Mouse (Mus musculus): ENCODE measurements around the gene Celf5.

Celf5 gene

GRCm38 (mm10) chr10:81426897-81427296 lies 55.6 kb downstream of the Celf5 start:
- no peak for DNase-seq (ENCODE audit: low spot score)

GRCm38 (mm10) chr10:81426081-81426671 lies 56.3 kb downstream of the Celf5 start:
- DNase-seq (ENCODE audit: low spot score): no peak

GRCm38 (mm10) chr10:81425236-81425850 lies 57.2 kb downstream of the Celf5 start:
- DNase-seq (ENCODE audit: low spot score): no peak

GRCm38 (mm10) chr10:81424246-81425051 lies 58.1 kb downstream of the Celf5 start:
- no peak for DNase-seq (ENCODE audit: low spot score)

- DNase-seq (ENCODE audit: low spot score): no peak
Measured at GRCm38 (mm10) chr10:81423476-81424245, 58.8 kb downstream of the Celf5 start.

- no peak for DNase-seq (ENCODE audit: low spot score)
Measured at GRCm38 (mm10) chr10:81422661-81423217, 59.8 kb downstream of the Celf5 start.

- no peak for DNase-seq (ENCODE audit: low spot score)
Measured at GRCm38 (mm10) chr10:81422191-81422590, 60.3 kb downstream of the Celf5 start.

GRCm38 (mm10) chr10:81421797-81422100 lies 60.8 kb downstream of the Celf5 start:
- no peak for DNase-seq (ENCODE audit: low spot score)

GRCm38 (mm10) chr10:81421041-81421796 lies 61.3 kb downstream of the Celf5 start:
- DNase-seq (ENCODE audit: low spot score): no peak

- no peak for DNase-seq (ENCODE audit: low spot score)
Measured at GRCm38 (mm10) chr10:81420191-81420767, 62.2 kb downstream of the Celf5 start.

GRCm38 (mm10) chr10:81419111-81419928 lies 63.2 kb downstream of the Celf5 start:
- no peak for DNase-seq (ENCODE audit: low spot score)

- DNase-seq (ENCODE audit: low spot score): no peak
Measured at GRCm38 (mm10) chr10:81418216-81419070, 64.1 kb downstream of the Celf5 start.

GRCm38 (mm10) chr10:81417227-81418215 lies 65.0 kb downstream of the Celf5 start:
- DNase-seq (ENCODE audit: low spot score): no peak

GRCm38 (mm10) chr10:81416581-81417226 lies 65.8 kb downstream of the Celf5 start:
- no peak for DNase-seq (ENCODE audit: low spot score)

- DNase-seq (ENCODE audit: low spot score): no peak
Measured at GRCm38 (mm10) chr10:81415549-81416310, 66.8 kb downstream of the Celf5 start.

- no peak for DNase-seq (ENCODE audit: low spot score)
Measured at GRCm38 (mm10) chr10:81415146-81415545, 67.4 kb downstream of the Celf5 start.

GRCm38 (mm10) chr10:81414682-81415081 lies 67.8 kb downstream of the Celf5 start:
- no peak for DNase-seq (ENCODE audit: low spot score)

Data from T-cell, adult 2 months (primary cell).